ENCODE assay signal across 14 mouse cellular contexts in the genomic region with DNA sequence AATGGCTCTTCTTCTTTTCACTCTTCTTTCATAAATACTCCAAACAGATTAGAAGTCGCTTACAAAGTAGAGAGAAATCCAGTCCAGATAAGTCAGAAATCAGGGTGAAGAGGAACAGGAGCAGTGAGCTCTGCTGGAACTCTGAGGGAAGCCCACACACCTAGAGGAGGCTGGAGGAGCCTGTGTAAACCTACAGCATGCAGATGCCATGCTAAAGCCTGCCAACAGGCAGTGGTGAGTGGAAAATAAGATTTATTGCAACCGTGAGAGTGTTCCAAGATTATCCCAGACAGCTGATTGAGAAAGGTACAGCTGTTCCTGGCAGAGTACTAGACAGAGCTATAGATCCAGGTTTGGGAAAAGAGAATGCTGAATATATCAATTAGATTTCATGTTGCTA.
DNase-seq lines count a peak whose midpoint lies in the region.
"Had no signal": no experiment of that assay in that cellular context is flagged by ENCODE, and none has a peak within 500 bp of the region (broad histone marks: within the 10 kb centered on the region; RNA-seq: fewer than 3 reads in every experiment).

No protein-coding gene starts in this region.

- peak; percentile 8 for DNase-seq in layer of hippocampus, adult 9-11 months
- no peak for DNase-seq in layer of hippocampus, adult 11-12 months (ENCODE audit: low spot score)
- DNase-seq in right cerebral cortex, adult 2 months (ENCODE audit: low spot score in 2 of 2): peak; percentile 24 to 41
- no peak for DNase-seq in right cerebral cortex, postnatal 10 days (ENCODE audit: low spot score in 2 of 2)
- peak; percentile 3 to 6 for DNase-seq in left cerebral cortex, postnatal 14 days (ENCODE audit: low spot score in 2 of 2)
- peak; percentile 13 to 24 for DNase-seq in right cerebral cortex, postnatal 36 days (ENCODE audit: low spot score in 2 of 2)
- no peak for DNase-seq in kidney, postnatal 36 days
- DNase-seq: adrenal gland, adult 2 months; adrenal gland, postnatal 25 days; cerebellum, adult 2 months; forebrain, postnatal 0 days; heart, adult 18-20 months; heart, postnatal 10 days; heart, postnatal 4 days had no signal

- intact Hi-C loops in left cerebral cortex, postnatal 14 days (cut with DNase I): no loop called here

Comparison
In these comparisons a context has a peak if more than half of its experiments do, and no peak if none do; other contexts are left out.
1. DNase-seq: peak in layer of hippocampus, adult 9-11 months (single experiment), right cerebral cortex, adult 2 months (2 of 2), left cerebral cortex, postnatal 14 days (2 of 2) and right cerebral cortex, postnatal 36 days (2 of 2); none in layer of hippocampus, adult 11-12 months (single experiment), right cerebral cortex, postnatal 10 days (0 of 2) and kidney, postnatal 36 days (0 of 2).